Mouse (Mus musculus) frontal cortex, postnatal 14 days (tissue): Measurements from ENCODE around the gene Fem1a.
A peak's percentile ranks its signal among the peaks of the same experiment; 100 is the strongest.

ENCODE experiments used
- DNase-seq, 2 experiments: peaks; one replicate each; pipeline ENCODE4 v3.0.0; 2022; ENCODE audit warnings: low spot score in 2 of 2

Gene Fem1a

DNA sequence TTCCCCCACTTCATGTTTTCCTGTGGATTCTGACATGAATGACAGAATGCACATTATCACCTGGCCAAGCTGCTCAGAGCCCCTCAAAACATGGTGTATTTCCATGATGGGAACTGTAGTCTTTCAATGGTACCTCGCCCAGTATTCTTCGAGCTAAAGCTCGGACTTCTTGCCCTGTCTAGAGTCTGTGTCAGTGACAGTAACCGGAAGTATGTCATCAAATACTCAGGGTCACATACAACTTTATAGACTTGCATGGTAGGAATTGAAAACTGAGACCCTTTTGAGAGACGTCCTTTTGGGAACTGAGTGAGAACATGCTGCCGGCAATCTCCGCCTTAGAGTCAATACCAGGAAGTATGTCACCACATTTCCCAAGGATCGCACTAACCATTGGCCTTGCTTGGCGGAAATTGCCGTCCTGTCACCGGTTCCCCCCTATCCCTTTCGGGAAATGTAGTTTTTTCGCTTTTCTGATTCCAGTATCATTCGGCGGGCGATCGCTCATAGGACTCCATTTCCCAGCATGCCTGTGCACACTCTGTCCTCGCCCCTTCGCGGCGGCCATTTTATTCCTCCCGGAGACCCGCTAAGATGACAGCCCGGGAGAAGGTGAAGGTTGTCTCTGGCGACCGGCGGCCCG lies at the start of gene Fem1a:
TSS of gene Fem1a (plus strand) at position 572 of the 643 bp plus-strand sequence.
- peak; percentile 91 to 96 for DNase-seq

DNA sequence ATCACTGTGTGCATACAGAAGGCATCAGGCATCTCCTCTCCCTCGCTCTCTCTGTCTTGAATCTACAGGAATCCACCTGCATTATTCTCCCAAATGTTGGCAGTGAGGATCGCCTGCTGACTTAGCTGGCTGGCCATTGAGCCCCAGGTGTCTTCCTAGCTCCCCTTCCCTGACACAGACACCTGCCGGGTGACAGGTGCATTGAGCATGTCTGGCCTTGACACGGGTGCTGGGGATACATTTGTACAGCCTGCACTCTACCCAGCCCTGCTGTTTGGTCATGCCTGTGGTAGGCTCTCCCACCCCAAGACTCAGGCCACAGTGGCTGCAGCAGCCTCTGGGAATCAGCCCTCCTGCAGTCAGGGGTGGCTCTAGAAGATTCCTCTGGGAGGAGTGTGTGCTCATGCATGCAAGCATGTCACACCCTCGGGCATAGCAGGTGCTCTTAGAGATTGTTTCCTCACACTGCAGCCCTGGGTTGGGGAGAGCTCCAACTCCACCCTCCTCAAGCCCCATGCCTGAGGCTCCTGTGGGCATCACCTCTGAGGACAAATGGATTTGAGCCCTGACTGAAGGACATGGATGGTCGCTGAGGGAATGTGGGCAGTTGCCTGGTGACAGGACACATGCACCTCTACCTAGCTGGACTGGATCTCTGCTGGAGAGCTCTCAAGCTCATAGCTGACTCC lies 49.5 kb upstream of the Fem1a start:
- no peak for DNase-seq

DNA sequence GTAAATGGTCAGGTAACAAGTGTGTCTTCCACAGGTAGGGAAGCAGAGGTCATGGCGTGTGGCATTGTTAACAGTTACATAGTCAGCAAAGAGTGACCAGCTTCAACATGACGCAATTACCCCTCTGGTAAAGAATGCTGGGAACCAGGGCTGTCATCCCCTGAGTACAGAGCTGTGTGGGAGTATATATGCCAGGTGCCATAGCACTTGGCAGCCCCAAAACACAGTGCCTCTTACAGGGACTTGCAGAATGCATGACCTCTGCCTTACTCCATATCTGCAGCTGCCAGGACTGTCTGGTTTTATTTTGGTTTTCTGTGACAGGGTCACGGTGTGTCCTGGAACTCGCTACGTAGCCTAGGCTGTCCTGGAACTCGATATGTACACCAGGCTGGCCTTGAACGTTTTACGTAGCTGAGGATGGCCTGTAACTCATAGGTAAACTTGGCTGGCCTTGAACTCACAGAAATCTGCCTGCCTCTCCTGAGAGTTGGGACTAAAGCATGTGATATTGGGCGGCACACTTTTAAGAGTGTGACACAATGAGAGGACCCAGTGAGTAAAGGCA lies 48.6 kb upstream of the Fem1a start:
- DNase-seq = no peak

DNA sequence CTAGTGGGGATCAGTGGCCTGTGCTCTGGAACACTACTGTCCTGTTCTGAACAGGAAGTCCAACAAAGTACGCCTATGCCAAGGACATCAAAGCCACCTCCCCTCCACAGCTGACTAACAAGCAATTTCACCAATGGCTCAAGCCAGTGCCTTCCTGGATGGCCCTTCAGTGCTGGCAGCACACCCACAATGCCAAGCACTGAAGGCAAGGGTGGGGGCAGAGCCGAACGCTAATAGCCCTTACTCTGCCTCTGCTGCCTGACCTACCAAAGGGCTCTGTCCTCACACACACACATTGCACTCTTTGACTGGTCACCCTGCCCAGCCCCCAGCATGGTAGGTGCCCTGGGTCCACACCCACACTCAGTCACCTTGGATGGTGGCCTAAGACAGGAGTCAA lies 47.8 kb upstream of the Fem1a start:
- no peak for DNase-seq

DNA sequence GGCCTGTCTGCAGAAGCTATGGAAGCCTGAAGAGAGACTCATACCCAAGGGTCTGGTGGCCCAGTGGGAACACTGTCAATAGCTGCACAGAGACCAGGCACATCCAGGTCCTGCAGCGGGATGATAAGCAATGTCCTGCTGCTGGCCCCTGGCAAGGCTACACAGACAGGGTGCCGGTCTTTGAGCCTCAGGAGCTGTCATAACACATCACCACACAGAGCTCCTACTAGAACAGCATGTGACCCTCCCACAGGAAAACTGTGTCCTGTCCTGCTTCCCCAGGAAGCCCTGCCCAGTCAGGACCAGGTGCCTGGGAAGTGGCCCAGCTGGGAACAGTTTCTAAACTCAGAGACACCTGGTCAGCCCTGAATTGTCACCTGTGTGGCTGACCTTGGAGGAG lies 45.5 kb upstream of the Fem1a start:
- no peak for DNase-seq

DNA sequence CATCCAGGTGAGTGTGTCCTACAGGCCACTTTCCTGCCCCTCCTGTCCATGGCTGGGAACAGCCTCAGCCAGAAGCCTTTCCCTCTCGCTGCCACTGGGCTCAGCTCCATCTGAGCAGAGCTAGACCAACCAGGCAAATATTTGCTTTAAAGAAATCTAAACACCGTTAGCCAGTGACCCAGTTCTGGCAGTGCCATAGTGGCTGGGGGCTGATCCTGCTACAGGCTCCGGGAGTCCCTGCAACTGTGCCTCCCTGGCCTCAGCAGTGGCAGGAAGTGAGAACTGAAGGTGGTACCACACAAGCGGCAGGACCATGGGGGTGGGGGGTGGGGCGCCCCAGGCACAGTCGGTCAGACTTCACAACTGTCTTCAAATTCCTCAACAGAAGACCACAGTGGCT lies 43.9 kb upstream of the Fem1a start:
- DNase-seq = no peak

DNA sequence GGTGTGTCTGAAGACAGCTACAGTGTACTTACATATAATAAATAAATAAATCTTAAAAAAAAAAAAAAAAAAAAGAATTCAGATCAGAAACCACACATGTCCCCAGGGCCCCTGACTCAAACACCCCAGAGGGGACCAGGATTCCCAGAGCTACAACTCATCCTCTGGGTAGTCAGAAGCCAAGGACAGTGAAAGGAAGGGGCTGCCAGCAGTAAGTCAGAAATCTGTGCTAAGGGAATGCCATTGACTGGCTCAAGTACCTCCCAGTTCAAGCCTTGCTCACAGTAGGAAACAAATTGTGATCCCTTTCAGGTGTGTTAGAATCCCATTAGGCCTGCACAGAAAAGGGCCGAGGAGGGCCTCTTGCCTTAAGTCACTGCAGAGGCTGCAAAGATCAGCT lies 42.4 kb upstream of the Fem1a start:
- no peak for DNase-seq

DNA sequence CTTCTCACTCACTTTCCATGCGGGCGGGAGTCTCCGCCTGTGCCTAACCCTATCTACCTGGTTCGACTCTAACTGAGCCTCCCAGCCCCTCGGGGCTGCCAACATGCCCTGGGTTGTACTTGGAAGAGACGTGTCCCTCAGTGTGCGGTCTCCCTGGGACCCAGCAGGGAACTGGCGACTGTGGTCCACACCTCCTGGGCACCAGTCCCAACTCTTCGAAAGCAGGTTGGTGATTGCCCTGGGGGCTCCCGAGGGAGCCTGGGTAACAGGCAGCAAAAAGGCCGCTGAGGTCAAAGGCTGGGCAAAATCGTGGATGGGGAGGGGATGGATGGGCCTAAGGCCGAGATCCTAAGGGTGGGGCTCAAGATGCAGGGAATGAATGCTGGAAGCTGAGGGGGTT lies 38.9 kb upstream of the Fem1a start:
- DNase-seq = no peak

DNA sequence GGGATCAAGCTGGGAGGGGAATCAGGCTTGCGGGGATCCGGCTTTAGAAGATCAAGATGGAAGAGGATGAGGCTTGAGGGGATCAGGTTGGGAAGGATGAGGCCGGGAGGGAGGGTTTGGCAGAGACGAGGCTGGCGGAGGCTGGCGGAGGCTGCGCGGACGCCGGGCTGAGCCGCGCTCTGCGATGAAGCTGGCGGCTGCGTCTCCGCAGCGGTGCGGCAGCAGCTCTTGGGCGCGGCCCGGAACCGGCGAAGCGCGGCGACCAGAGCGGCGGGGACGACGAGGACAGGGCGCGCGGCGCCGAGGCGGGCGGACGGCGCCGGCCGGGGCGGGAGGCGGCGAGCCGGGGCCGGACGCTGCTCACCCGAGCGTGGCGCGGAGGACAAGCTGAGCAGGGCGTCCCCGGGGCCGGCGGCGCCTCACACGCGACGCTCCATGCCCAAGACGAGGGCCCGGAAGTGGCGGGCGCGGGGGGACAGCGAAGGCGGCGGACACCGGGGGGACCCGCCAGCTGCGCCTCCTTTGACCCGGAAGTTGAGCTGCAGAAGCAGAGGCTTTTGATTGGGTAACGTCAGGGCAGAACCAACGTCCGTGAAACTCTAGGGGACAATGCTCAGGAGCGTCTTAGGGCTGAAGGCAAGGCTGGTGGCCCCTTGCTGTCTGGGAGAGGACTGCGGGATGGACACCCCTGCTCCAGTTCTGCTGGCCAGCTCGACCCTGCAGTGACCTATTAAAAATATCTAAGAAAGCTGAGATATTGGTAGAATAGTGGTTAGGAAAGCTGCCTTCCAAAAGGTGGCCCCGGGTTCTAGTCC lies 38.0 kb upstream of the Fem1a start, which contains the start of gene Dpp9:
TSS of gene Dpp9 (minus strand) at position 529 of the 815 bp plus-strand sequence.
- DNase-seq = peak; percentile 83 to 92

DNA sequence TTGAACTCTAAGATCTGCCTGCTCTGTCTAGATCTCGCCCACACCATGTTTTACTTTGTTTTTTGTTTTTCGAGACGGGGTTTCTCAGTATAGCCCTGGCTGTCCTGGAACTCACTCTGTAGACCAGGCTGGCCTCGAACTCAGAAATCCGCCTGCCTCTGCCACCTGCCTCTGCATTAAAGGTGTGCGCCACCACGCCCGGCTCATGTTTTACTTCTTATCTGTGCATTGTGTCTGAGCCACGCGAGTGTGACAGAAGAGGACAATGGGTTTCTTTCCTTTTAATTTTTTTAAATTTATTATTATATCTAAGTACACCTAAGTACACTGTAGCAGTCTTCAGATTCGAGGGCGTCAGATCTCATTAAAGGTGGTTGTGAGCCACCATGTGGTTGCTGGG lies 37.4 kb upstream of the Fem1a start:
- no peak for DNase-seq

DNA sequence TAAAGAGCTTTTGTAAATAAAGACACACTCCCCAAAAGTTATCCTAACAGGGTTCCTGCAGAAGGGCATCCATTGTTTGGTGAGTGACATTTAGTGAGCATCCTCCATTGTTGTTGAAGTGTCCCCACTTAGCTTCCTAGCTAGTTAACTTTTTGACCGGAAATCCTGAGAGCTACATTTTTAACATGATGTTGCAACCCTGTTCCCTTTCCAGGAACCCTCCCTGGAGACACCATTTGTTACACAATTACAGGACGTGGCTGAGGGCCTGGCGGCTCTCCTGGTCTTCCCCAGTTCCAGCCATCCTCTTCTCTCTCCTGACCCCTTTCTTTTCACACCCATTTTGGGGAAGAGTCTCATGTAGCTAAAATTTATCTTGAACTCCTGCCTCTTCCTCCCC lies 36.8 kb upstream of the Fem1a start:
- DNase-seq = no peak

DNA sequence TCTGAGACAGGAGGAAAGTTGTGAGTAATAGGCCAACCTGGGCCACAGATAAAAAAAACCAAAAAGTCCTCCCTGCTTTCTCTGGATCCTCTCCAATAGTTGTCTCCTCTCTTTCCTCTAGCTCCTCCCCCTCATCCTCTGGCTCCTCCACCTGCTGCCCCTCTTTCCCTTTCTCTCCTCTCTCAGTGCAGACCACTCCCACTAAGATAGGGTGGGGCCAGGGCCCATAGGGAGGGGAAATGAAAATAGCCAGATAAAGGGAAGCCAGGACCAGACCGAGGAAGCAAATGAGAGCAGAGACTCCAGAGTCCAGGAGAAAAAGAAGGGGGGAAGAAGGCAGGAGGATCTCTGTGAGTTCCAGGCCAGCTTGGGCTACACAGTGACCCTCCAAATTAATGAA lies 31.7 kb upstream of the Fem1a start:
- DNase-seq = no peak

DNA sequence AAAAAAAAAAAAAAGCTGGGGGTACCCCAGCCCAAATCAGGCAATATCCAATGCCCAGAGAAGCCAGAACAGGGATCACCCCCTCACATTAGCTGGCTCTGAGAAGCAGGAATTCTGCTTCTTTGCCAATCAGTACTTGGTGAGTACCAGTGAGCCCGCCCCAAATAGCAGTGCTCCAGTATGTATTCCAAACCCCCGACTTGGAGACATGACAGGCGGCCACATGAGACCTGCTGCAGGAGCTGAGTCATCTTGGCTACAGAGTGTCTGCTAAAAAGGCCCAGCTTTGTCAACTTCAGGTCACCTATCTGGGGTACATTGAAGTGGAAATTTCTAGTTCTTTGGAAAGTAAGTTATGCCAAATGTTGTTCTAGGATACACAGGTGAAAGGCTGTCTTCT lies 30.0 kb upstream of the Fem1a start:
- DNase-seq = no peak

DNA sequence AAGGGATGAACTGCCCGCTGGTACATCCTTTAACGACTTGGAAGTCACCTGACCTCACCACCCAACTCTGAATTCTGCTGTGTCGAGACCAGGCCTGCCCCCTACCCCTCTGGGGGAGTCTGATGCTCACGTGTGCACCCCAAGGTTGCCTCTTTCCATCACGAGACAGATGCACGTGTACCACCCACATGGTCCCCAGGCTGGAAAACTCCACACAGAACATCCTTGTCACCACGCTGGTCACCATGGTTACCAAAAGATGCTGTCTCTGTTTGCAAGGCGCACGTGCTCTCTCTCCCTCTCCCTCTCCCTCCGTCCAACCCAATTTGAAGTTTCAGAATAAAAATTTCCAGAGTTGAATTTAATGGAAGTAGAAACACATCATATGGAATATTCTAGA lies 26.7 kb upstream of the Fem1a start:
- DNase-seq = peak; percentile 67 to 83

DNA sequence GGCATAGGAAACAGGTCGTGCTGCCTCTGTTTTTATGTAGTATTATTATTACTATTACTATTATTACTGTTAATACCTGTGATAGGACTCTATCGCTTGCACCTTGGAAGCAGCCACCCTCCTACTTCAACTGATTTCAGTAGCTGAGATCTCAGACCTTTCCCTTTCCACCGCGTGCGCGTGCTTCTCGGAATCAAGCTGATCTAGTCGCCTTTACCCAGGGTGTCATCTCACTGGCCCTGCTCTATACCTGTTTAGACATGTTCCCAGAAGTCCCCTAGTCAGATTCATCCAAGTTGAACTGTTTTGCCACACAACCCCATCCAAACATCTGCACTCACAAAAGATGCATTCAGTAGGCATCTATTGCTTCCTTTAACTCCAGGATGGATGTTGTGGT lies 23.2 kb upstream of the Fem1a start:
- no peak for DNase-seq

DNA sequence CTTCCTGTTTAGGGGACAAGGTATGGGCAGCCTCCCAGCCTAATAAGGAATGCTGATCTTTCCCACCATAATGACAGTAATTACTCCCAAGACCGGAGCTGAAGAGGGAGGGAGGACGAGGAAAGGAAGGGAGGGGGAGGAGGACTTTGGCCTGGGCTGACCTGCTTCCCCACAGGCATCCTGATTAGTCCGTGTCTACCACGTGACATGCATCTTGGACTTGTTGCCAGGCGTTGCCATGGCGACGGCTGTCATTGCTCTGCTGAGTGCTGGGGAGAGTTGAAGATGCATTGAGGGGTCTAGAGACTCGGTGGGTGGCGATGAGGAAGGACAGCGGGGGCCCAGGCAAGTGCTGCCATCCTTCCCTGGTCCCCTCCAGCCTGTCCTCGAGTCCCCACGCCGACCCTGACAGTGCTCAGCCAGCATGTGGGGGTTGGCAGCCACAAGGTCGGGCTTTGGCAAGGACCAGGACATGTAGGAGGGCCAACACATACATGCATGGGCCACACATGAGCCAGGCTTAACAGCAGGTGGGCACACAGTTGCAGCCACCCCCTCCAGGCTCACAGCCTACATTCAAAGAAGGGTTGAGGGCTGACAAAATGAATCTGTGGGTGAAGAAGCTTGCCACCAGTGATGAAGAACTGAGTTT lies 22.7 kb upstream of the Fem1a start:
- DNase-seq = peak; percentile 79 to 88

DNA sequence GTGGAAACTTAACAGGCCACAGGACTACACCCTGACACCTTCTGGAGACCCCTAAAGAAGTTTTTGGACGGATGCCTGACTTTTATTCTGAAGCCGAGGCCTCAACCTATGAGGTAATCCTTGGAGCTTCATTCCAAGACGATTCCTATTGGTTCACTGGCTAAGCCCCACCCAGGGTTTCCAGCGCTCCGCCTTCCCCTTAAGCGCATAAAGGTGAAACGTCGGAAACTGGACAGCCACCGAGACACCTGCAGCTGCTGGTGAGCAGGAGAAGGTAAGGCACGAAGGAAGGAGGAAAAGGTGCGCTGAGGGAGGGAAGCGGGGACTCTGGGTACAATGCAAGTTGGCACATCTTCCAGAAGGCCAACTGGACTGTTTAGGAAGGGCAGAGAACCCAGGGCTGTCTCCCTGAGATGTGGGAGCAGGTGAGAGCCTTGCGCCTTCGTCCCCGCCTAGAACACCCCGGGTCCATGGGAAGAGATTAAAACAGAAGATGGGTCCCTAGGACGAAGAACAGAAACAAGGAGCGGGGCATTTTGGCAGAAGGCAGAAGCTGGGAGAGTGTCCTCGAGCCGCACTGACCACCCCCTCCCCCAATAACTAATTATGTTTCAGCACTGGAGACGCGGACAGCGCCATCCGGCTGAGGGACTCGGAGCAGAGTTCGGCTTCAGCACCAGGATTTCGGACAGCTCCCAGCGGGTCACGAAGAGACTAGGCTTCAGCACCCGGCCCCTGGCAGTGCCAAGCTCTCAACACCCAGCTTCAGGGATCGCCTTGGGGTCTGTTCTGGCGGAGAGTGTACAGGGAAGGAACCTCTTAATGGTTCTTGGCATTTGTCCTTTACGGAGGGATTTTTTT lies 14.8 kb upstream of the Fem1a start:
- peak; percentile 70 to 72 for DNase-seq

DNA sequence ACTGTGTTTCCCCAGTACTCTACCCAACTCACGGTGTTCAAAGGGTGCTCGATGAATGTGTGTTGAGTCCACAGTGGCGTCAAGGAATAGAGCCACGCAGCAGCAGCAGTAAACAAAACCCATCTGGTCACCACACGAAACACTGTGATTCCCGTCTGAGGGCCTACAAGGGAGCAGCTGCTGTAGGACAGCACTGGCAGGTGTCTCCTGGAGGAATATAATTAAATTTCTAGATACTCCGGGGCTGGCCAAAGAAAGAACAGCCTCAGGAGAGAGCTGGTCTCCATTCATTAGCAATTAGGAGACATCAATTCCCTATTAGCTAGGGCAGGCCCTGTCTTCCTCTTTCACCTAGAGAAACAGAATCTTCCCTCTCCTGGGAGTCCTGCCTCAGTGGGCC lies 11.0 kb upstream of the Fem1a start:
- no peak for DNase-seq

DNA sequence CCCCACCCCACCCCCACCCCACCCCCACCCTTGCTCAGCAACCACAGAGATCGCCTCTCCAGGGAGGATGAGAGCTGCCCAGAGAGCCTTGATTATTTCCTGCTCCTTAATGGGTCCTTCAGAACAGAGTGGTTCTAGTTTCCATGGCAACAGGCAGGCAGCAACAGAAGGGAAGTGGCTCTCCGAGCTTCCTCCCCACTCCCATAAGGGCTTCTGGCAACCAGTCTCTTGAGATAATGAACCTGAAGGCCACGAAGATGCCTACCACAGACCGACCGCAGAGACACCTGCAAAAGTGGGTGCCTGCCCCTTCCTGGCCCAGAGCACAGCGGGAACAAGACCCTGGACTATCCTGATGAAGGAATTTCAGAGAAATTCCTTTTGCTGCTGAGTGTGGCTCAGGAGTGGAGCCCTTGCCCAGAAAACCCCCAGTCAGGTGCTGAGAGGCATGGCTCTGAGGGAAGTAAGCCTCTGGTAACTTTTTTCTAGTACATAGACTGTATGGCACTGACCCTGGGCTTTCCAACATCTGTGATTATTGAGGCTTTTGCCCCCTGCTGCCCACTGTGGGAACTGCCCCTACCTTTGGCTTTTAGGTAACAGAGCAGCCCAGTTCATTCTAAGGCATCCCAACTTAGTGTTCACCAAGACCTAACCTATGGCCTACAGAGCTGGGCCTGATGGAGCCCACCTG lies 5.3 kb upstream of the Fem1a start:
- peak in 1 of 2 experiments; percentile 72 for DNase-seq

DNA sequence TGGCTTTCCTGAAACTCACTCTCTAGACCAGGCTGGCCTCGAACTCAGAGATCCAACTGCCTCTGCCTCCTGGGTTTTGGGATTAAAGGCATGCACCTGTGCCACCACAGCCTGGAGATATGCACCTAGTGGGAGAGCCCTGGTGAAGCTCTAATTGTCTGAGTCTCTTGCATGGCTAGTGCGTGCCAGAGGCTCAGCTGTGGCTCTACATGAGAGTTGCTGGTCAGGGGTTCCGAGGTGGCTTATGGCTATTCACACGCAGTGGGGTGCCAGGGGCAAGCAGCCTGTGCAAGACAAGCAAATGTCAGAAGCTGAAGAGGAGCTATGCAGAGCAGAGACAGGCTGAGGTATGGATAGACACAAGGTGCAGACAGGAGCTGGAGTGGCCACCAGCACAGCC lies 1.9 kb upstream of the Fem1a start:
- DNase-seq = no peak
